In the genomic region with DNA sequence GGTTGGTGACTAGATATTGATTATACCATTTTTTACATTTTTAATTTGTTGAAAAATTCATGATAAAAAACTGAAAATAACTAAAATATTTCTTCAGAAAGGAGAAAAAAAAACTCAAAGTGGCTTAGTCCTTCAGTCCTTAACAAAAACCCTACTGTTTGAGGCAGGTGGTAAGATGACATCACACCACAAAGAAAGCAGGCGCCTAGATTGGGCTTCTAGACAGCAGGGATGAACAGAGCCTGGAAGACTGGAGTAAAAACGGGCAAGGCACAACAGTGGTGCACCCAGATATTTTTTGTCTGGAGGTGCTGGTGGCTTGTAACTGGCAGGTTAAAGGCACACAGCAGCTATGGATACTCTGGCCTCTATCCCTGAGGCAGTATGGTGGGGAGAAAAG, we compare ENCODE assay signal across 13 mouse cellular contexts.
"Had no signal": no experiment of that assay in that cellular context is flagged by ENCODE, and none has a peak within 500 bp of the region (broad histone marks: within the 10 kb centered on the region; RNA-seq: fewer than 3 reads in every experiment).

No protein-coding gene starts in this region.

- H3K36me3 ChIP-seq: limb, embryonic 15.5 days; liver, embryonic 12.5 days; midbrain, embryonic 10.5 days; neural tube, embryonic 15.5 days; stomach, embryonic 15.5 days had no signal

- H3K9me3 ChIP-seq: limb, embryonic 15.5 days; liver, embryonic 12.5 days; midbrain, embryonic 10.5 days; neural tube, embryonic 15.5 days; stomach, embryonic 15.5 days had no signal

- H3K27me3 ChIP-seq: limb, embryonic 15.5 days; liver, embryonic 12.5 days; neural tube, embryonic 15.5 days; stomach, embryonic 15.5 days had no signal

- H3K9ac ChIP-seq: limb, embryonic 15.5 days; liver, embryonic 12.5 days; lung, embryonic 14.5 days; neural tube, embryonic 15.5 days; stomach, embryonic 15.5 days had no signal

- H3K27ac ChIP-seq: kidney, postnatal 0 days; limb, embryonic 15.5 days; liver, embryonic 12.5 days; midbrain, embryonic 10.5 days; neural tube, embryonic 15.5 days; stomach, embryonic 15.5 days had no signal

- H3K4me2 ChIP-seq: limb, embryonic 15.5 days; liver, embryonic 12.5 days; lung, embryonic 14.5 days; neural tube, embryonic 15.5 days; stomach, embryonic 15.5 days had no signal

- H3K4me1 ChIP-seq: liver, embryonic 12.5 days; midbrain, embryonic 10.5 days; stomach, embryonic 15.5 days had no signal

- ATAC-seq: liver, embryonic 12.5 days; midbrain, embryonic 16.5 days had no signal

- DNase-seq: kidney, adult 9 months; kidney, postnatal 36 days; lung, embryonic 14.5 days; lung, postnatal 10 days; lung, postnatal 4 days; thymus, postnatal 4 days had no signal

- H3K4me3 ChIP-seq: limb, embryonic 15.5 days; liver, embryonic 12.5 days; midbrain, embryonic 10.5 days; neural tube, embryonic 15.5 days; stomach, embryonic 15.5 days had no signal
